Comparison of ENCODE assay signal across 7 mouse cellular contexts in genomic region chr7:118983961-118984360, GRCm38 (mm10). TPM values are rescaled to one million over a fixed set of nuclear protein-coding genes. Genes with fewer than 3 reads are reported as not detected.
DNase-seq lines count a peak whose midpoint lies in the region.

No protein-coding gene starts in this region.

- DNase-seq in ovary, postnatal 14 days (ENCODE audit: low spot score), result peak; percentile 50
- no peak for DNase-seq in ovary, postnatal 10 days (ENCODE audit: low spot score)
- DNase-seq in cerebellum, postnatal 25 days, result peak; percentile 97 to 98
- peak; percentile 47 to 55 for DNase-seq in kidney, adult 8-10 months
- DNase-seq in left cerebral cortex, postnatal 4 days, result peak; percentile 95
- no peak for DNase-seq in adipocyte (ENCODE audit: low spot score)
- no peak for DNase-seq in thymus, postnatal 36 days

- intact Hi-C loops in left cerebral cortex, postnatal 4 days (cut with DNase I), result no loop called here

RNA-seq across cellular contexts. Expression of gene Gprc5b, which starts 11.1 kb away (rescaled TPM):
- 10 to 100 TPM; 17.9 to 20.2 TPM for total RNA-seq in left cerebral cortex, postnatal 4 days (2021)

Comparison
In these comparisons a context has a peak if more than half of its experiments do, and no peak if none do; other contexts are left out.
1. DNase-seq: peak in ovary, postnatal 14 days (single experiment), cerebellum, postnatal 25 days (2 of 2), kidney, adult 8-10 months (2 of 2) and left cerebral cortex, postnatal 4 days (single experiment); none in ovary, postnatal 10 days (single experiment), adipocyte (single experiment) and thymus, postnatal 36 days (0 of 2).